Mouse (Mus musculus) midbrain, embryonic 15.5 days (tissue): ENCODE data around the gene Prss32. TPM values are rescaled to one million over a fixed set of nuclear protein-coding genes. Genes with fewer than 3 reads are reported as not detected.

Source experiments
- ATAC-seq: fragments of 200-750 bp; cut with Nextera tagmentation; replicated peaks from 2 replicates; pipeline ENCODE4 v1.8.0; 2017; ENCODE audit warnings: moderate TSS enrichment
- H3K27ac ChIP-seq: fragments of 300-500 bp; sonication (generic); 2 replicates; pipeline ENCODE4 v1.5.1; 2015; ENCODE audit warnings: mild to moderate bottlenecking, inconsistent platforms
- H3K27me3 ChIP-seq: fragments of 300-500 bp; sonication (generic); replicated peaks from 2 replicates; pipeline ENCODE4 v1.6.1; 2015; ENCODE audit warnings: inconsistent platforms
- H3K36me3 ChIP-seq: fragments of 300-500 bp; sonication (generic); replicated peaks from 2 replicates; pipeline ENCODE4 v1.6.1; 2015; ENCODE audit warnings: inconsistent platforms
- H3K4me1 ChIP-seq: fragments of 300-500 bp; sonication (generic); 2 replicates; pipeline ENCODE4 v1.6.1; 2015; ENCODE audit warnings: inconsistent platforms
- H3K4me2 ChIP-seq: fragments of 300-500 bp; sonication (generic); 2 replicates; pipeline ENCODE4 v1.6.1; 2015; ENCODE audit warnings: inconsistent platforms, mild to moderate bottlenecking, moderate library complexity
- H3K4me3 ChIP-seq: fragments of 300-500 bp; sonication (generic); 2 replicates; pipeline ENCODE4 v1.5.1; 2015; ENCODE audit warnings: mild to moderate bottlenecking, inconsistent platforms
- H3K9ac ChIP-seq: fragments of 300-500 bp; sonication (generic); 2 replicates; pipeline ENCODE4 v1.6.1; 2015; ENCODE audit warnings: mild to moderate bottlenecking, inconsistent platforms
- H3K9me3 ChIP-seq: fragments of 300-500 bp; sonication (generic); 2 replicates; pipeline ENCODE4 v1.6.1; 2016; ENCODE audit warnings: inconsistent platforms
- WGBS: fragments of 180-500 bp; shearing (Covaris S2); methylation state at CpG from one replicate; pipeline ENCODE4 v1.1.7; 2015; ENCODE audit warnings: mixed read lengths; 5-methylcytosine and 5-hydroxymethylcytosine counted together
- polyA plus RNA-seq: library from polyadenylated mRNA; unstranded; fragments of >200 nt; fragmentation: Nextera tagmentation; extraction: Ambion mirVana; gene quantifications from 2 replicates; pipeline ENCODE4 v1.2.1, GENCODE M21; 2015

The Prss32 gene
- polyA plus RNA-seq, result not detected in 2 replicates

DNA sequence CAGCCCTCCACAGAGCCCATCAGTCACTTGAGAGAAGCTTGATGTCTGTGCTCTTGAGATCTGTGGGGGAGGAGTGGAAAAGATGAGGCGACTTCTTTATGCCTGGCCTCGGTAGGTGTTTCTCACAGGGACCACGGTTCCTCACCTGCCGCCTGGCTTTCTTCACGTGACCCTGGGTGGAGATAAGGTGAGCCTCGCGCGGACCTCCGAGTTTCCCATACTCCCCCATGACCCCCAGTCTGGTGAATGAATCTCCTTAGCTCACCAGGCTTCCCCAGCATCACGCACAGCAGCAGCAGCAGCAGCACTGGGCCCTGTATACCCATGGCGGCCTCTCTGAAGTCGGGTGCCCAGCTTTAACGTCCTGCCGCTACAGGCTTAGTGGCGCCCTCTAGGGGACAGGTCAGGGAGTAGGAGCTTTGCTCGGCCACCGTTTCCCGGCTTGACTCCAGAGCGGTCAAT, at the start of gene Prss32, which contains the start of gene Prss41:
Prss32 (plus strand) TSS at position 44 of the 462 bp plus-strand sequence.
Prss41 (minus strand) TSS at position 361 of the 462 bp plus-strand sequence.
- no peaks in the 10 kb centered on the region for H3K9me3 ChIP-seq
- H3K27me3 ChIP-seq, result no peaks in the 10 kb centered on the region
- ATAC-seq, result 0 out of 2 replicates have a peak, but pooled peaks have one; percentile 17
- H3K4me3 ChIP-seq, result 0 out of 2 replicates have a peak within 1 kb of the TSS, but pooled peaks have one; percentile 5
- no peak within 1 kb of the TSS for H3K9ac ChIP-seq
- H3K27ac ChIP-seq, result no peak within 1 kb of the TSS
- no peaks in the 10 kb centered on the region for H3K36me3 ChIP-seq
- 21% methylated on average over 19 of the region's 19 CpGs for WGBS
- H3K4me2 ChIP-seq, result peak within 1 kb of the TSS; percentile 26; the same call in 1 of the 2 replicates
- H3K4me1 ChIP-seq, result no peaks in the 10 kb centered on the region

DNA sequence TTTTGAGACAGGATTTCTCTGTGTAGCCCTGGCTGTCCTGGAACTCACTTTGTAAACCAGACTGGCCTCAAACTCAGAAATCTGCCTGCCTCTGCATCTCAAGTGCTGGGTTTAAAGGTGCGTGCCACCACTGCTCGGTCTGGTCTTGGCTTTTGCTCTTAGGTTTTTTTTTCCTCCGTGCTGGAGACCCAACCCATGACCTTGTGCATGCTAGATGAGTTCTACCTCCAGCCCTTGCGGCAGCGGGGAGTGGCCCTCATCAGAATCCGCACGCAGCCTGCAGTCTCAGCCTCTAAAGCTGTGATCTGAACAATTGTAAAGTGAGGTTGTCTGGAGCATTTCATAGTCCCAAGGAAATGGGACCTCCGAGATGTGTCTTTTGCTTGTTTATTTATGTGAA, 48.3 kb upstream of the Prss32 start:
- 0 out of 2 replicates have a peak, but pooled peaks cover 5% of the 10 kb centered on the region for H3K36me3 ChIP-seq
- H3K27me3 ChIP-seq, result no peaks in the 10 kb centered on the region
- H3K27ac ChIP-seq, result no peak overlapping the region
- peaks cover 24% of the 10 kb centered on the region for H3K4me1 ChIP-seq
- 94% methylated on average over 8 of the region's 8 CpGs for WGBS
- no peak overlapping the region for H3K4me2 ChIP-seq
- H3K9me3 ChIP-seq, result no peaks in the 10 kb centered on the region
- no peak for ATAC-seq
- no peak overlapping the region for H3K4me3 ChIP-seq
- no peak overlapping the region for H3K9ac ChIP-seq

DNA sequence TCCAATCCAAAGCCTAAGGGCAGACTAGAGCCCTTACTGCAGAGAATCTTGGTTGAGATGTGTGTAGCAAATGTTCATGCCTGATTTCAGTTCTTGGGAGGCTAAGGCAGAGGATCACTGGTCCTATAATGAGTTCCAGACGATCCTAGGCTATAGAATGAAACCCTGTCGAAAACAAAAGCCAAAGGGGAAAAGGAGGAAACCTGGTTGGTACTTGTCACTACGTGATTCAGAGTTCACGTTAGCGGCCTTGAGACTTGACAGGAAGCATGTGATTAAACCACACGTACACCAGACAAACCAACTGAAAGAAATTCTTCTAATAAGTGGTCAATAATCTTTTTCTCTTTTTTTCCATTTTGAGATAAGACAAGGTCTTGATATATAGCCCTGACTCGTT, 46.3 kb upstream of the Prss32 start:
- H3K27me3 ChIP-seq, result no peaks in the 10 kb centered on the region
- H3K27ac ChIP-seq, result no peak overlapping the region
- H3K9me3 ChIP-seq, result no peaks in the 10 kb centered on the region
- ATAC-seq, result no peak
- no peak overlapping the region for H3K4me3 ChIP-seq
- 85% methylated on average over 7 of the region's 7 CpGs for WGBS
- no peak overlapping the region for H3K4me2 ChIP-seq
- H3K4me1 ChIP-seq, result peaks cover 6% of the 10 kb centered on the region
- H3K9ac ChIP-seq, result no peak overlapping the region
- 0 out of 2 replicates have a peak, but pooled peaks cover 5% of the 10 kb centered on the region for H3K36me3 ChIP-seq

DNA sequence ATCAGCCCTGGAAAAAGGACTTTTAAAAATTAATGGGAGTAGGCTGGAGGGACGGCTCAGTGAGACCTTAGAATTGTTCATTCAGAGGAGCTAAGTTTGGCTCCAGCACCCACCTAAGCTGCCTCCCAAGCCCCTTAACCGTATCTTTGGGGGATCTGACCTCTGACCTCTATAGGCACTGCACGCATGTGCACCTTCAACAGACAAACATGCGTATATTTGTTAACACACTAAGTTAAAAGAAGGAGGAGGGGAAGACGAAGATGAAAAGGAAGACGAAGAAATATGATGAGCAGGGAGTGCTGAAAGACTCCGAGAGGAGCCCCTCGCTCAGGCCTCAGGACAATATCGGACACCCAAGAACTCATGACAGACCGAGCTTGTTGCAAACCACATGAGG, 42.0 kb upstream of the Prss32 start:
- Histone ChIP-seq H3K9me3 (no peaks in the 10 kb centered on the region), H3K4me1 (peaks cover 29% of the 10 kb centered on the region), H3K27me3 (no peaks in the 10 kb centered on the region), H3K4me3 (no peak overlapping the region), H3K9ac (no peak overlapping the region), H3K27ac (no peak overlapping the region), H3K4me2 (no peak overlapping the region), H3K36me3 (0 out of 2 replicates have a peak, but pooled peaks cover 5% of the 10 kb centered on the region)
- WGBS, result 93% methylated on average over 10 of the region's 10 CpGs
- no peak for ATAC-seq

DNA sequence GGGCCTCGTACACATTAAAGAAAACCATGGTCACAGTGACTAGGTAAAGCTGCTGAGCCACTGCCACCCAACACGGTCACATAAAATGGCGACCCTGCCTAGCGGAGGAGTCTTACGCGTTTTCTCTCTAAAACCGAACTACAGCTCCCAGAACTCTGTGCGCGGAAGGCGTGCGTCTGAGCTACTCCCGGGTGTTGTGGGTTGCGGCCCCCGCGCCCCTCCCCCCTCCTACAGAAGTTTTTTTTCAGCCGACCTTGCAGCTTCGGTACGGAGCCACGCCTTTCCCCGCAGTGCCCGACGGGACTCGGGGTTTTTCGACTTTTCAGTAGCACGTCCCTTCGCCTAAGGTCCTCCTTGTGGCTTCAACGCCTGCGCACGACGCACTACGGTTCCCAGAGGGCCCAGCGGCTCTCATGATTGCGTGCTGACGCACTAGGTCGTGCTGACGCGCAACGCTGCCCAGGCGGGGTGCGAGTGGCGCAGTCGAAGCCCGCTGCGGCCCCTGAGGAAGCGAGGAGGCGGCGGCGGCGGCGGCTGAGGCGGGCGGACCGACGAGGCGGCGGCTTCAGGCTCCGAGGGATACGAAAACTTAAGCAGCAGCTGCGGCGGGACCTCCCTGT, 40.8 kb upstream of the Prss32 start:
- ATAC-seq, result peak; percentile 98
- H3K9ac ChIP-seq, result peak overlapping the region; percentile 91
- H3K27me3 ChIP-seq, result no peaks in the 10 kb centered on the region
- no peaks in the 10 kb centered on the region for H3K9me3 ChIP-seq
- peak overlapping the region; percentile 96 for H3K4me3 ChIP-seq
- 0 out of 2 replicates have a peak, but pooled peaks cover 5% of the 10 kb centered on the region for H3K36me3 ChIP-seq
- H3K27ac ChIP-seq, result peak overlapping the region; percentile 98
- under 1% methylated on average over 60 of the region's 60 CpGs for WGBS
- peaks cover 41% of the 10 kb centered on the region for H3K4me1 ChIP-seq
- H3K4me2 ChIP-seq, result peak overlapping the region; percentile 72

DNA sequence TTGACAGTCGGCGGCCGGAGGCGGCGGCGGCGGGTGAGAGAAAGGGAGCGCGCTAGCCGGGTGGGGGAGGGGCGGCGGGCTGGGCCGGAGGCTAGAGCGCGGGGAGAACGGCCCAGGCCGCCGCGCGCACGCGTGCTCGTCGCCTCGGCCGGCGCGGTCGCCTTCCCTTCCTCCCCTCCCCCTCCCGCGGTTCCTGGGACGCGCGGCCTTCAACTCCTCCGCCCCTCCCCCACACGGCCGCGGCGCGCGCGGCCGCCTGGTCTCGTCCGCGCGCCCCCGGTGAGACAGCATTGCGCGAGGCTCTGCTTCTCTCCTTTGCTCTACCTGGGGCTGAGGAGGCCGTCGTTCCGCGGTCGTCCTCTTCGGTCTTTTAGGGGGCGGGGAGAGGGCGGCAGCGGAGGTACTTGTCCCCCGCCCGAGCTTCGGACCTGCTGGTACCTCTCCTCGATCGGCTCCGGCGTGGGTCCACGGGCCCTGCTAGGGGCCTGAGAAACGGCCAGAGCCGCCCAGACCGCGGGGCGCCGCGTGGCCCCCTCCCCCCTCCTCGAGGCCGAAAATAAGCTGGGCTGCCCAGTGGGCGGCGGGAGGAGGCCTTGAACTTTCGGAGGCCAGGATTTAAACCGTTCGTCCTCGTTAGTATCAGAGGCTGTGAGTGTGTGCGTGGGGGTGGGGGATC, 40.2 kb upstream of the Prss32 start:
- Histone ChIP-seq H3K4me1 (peaks cover 41% of the 10 kb centered on the region), H3K36me3 (peaks cover 5% of the 10 kb centered on the region; the same call in 1 of the 2 replicates), H3K4me2 (peak overlapping the region; percentile 72), H3K27me3 (no peaks in the 10 kb centered on the region), H3K4me3 (peak overlapping the region; percentile 96), H3K27ac (peak overlapping the region; percentile 98), H3K9ac (peak overlapping the region; percentile 91), H3K9me3 (no peaks in the 10 kb centered on the region)
- WGBS, result 0% methylated on average over 41 of the region's 83 CpGs
- ATAC-seq, result peak; percentile 70

DNA sequence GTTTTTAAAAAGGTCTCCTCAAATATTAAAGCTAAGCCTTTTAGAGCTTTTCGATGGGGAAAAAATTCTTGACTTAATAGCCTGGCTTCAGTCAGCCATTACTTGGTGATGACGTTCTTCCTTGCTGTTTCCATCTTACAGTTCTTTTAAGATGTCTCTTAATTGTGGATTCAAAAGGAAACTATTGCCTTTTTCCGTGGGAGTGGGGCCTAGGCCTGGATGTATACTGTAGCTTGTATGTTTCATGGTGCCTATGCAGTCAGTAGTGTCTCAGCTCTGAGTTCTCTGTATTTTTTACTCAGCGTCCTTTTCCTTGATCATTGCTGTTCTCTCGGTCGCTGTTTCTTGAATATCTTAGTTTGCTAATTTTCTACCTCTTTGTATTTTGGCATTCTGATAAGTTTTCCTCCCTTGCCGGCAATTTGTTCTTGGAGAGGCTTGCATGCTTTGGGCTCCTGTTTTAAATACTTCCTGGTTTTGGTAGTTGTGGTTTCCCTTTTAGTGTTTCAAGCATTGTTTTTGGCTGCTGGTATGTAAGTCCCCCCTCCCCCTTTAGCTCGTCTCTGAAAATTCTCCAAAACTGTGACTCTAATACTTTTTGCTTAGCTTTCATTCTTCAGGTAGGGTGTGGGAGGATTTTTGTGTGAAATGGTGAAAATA, 39.1 kb upstream of the Prss32 start:
- Histone ChIP-seq H3K4me1 (peaks cover 41% of the 10 kb centered on the region), H3K4me3 (peak overlapping the region; percentile 96), H3K9ac (peak overlapping the region; percentile 91), H3K4me2 (peak overlapping the region; percentile 72), H3K27ac (peak overlapping the region; percentile 98), H3K27me3 (no peaks in the 10 kb centered on the region), H3K9me3 (no peaks in the 10 kb centered on the region), H3K36me3 (peaks cover 15% of the 10 kb centered on the region; the same call in 1 of the 2 replicates)
- WGBS, result 4% methylated on average over 8 of the region's 8 CpGs
- no peak for ATAC-seq

DNA sequence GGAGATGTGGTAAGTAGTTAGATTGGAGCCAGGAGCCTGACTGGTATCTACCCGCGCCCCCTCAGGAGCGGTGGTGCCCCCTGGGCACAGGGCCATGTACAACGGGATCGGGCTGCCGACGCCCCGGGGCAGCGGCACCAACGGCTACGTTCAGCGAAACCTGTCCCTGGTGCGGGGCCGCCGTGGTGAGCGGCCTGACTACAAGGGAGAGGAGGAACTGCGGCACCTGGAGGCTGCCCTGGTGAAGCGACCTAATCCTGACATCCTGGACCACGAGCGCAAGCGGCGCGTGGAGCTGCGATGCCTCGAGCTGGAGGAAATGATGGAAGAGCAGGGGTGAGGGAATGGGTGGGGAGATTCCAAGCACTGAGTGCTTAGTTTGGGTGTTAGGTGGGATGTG, 36.8 kb upstream of the Prss32 start:
- WGBS, result 76% methylated on average over 25 of the region's 25 CpGs
- Histone ChIP-seq H3K4me2 (peak overlapping the region; percentile 72), H3K36me3 (peaks cover 36% of the 10 kb centered on the region), H3K4me3 (no peak overlapping the region), H3K9me3 (no peaks in the 10 kb centered on the region), H3K27ac (no peak overlapping the region), H3K4me1 (peaks cover 41% of the 10 kb centered on the region), H3K9ac (peak overlapping the region; percentile 10; the same call in 1 of the 2 replicates), H3K27me3 (no peaks in the 10 kb centered on the region)
- no peak for ATAC-seq

DNA sequence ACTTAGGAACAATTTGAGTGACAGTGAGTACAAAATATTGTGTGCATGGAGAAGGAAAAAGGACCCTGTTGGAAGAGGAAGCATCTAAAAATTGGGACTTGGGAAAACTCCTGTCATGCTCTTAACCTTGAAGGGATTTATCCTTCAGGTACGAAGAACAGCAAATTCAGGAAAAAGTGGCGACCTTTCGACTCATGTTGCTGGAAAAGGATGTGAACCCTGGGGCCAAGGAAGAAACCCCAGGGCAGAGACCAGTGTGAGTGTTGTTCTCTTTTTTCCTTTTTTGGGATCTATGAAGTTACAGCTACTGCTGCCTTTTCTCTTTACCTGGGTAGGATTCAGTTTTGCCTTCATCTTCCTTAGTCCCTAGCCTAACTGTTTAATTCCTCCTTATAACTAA, 35.7 kb upstream of the Prss32 start:
- peaks cover 44% of the 10 kb centered on the region for H3K36me3 ChIP-seq
- H3K9me3 ChIP-seq, result no peaks in the 10 kb centered on the region
- no peak for ATAC-seq
- no peak overlapping the region for H3K4me3 ChIP-seq
- peaks cover 36% of the 10 kb centered on the region for H3K4me1 ChIP-seq
- no peak overlapping the region for H3K27ac ChIP-seq
- no peak overlapping the region for H3K9ac ChIP-seq
- H3K27me3 ChIP-seq, result no peaks in the 10 kb centered on the region
- WGBS, result 92% methylated on average over 3 of the region's 3 CpGs
- no peak overlapping the region for H3K4me2 ChIP-seq

DNA sequence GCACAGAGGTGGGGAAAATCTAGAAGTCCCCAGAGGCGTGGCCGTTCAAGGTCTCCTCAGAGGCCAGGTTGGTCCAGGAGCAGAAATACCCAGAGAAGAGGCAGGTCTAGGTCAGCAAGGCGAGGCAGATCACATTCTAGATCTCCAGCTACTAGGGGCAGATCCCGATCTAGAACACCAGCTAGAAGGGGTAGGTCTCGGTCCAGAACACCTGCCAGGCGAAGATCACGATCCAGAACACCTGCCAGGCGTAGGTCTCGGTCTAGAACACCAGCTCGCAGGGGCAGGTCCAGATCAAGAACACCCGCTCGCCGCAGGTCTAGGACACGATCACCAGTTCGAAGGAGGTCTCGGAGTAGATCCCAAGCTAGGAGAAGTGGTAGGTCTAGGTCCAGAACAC, 28.0 kb upstream of the Prss32 start:
- Histone ChIP-seq H3K27ac (no peak overlapping the region), H3K9me3 (peaks cover 9% of the 10 kb centered on the region), H3K4me2 (no peak overlapping the region), H3K4me3 (no peak overlapping the region), H3K9ac (no peak overlapping the region), H3K36me3 (peaks cover 91% of the 10 kb centered on the region), H3K27me3 (no peaks in the 10 kb centered on the region), H3K4me1 (no peaks in the 10 kb centered on the region)
- 96% methylated on average over 16 of the region's 16 CpGs for WGBS
- ATAC-seq, result no peak

DNA sequence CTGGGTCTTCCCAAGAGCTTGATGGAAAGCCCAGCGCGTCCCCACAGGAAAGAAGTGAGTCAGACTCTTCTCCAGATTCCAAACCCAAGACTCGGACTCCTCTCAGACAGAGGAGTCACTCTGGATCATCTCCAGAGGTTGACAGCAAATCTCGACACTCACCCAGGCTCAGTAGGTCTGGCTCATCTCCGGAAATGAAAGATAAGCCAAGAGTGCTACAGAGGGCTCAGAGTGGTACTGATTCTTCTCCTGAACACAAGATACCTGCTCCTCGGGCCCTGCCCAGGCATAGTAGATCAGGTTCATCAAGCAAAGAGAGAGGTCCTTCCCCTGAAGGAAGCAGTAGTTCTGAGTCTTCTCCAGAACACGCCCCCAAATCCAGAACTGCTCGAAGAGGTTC, 25.1 kb upstream of the Prss32 start:
- no peak overlapping the region for H3K9ac ChIP-seq
- no peak overlapping the region for H3K4me3 ChIP-seq
- 97% methylated on average over 8 of the region's 8 CpGs for WGBS
- H3K9me3 ChIP-seq, result peaks cover 9% of the 10 kb centered on the region
- H3K4me1 ChIP-seq, result no peaks in the 10 kb centered on the region
- peaks cover 95% of the 10 kb centered on the region for H3K36me3 ChIP-seq
- ATAC-seq, result no peak
- H3K4me2 ChIP-seq, result no peak overlapping the region
- no peak overlapping the region for H3K27ac ChIP-seq
- no peaks in the 10 kb centered on the region for H3K27me3 ChIP-seq

DNA sequence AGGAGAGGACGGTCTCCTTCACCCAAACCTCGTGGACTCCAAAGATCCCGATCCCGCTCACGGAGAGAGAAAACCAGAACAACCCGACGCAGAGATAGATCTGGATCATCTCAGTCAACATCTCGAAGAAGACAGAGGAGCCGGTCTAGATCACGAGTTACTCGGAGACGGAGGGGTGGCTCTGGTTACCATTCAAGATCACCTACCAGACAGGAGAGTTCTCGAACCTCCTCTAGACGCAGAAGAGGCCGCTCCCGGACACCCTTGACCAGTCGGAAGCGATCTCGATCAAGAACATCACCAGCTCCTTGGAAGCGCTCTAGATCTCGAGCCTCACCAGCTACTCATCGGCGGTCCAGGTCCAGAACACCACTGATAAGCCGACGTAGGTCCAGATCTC, 24.4 kb upstream of the Prss32 start:
- H3K9ac ChIP-seq, result no peak overlapping the region
- H3K27me3 ChIP-seq, result no peaks in the 10 kb centered on the region
- no peak overlapping the region for H3K27ac ChIP-seq
- no peaks in the 10 kb centered on the region for H3K4me1 ChIP-seq
- WGBS, result 98% methylated on average over 25 of the region's 25 CpGs
- no peak overlapping the region for H3K4me2 ChIP-seq
- no peak overlapping the region for H3K4me3 ChIP-seq
- H3K36me3 ChIP-seq, result peaks cover 96% of the 10 kb centered on the region
- peaks cover 9% of the 10 kb centered on the region for H3K9me3 ChIP-seq
- ATAC-seq, result no peak
